Mouse (Mus musculus) embryo, embryonic 11.5 days (tissue): Measurements from ENCODE around the gene Cks1b.
A peak's percentile ranks its signal among the peaks of the same experiment; 100 is the strongest.
"Not testable (repeated sequence)": the region's sequence is repeated elsewhere in the genome, so short reads cannot be mapped to it uniquely, and the experiment has no call there.

Source experiments
- DNase-seq: peaks from one replicate; pipeline ENCODE4 v3.0.0-alpha.2; 2012; ENCODE audit warnings: low read depth, low spot score

Cks1b gene

GRCm38 (mm10) chr3:89418170-89418860, at the start of gene Cks1b, which contains the start of gene Shc1:
TSS of gene Cks1b (minus strand) at chr3:89418383.
TSS of gene Shc1 (plus strand) at chr3:89418443.
- DNase-seq = peak; percentile 95

- peak; percentile 90 for DNase-seq
These were observed 41.0 kb upstream of the Cks1b start for GRCm38 (mm10) chr3:89458965-89459807.

- DNase-seq = no peak
These were observed 40.3 kb upstream of the Cks1b start for GRCm38 (mm10) chr3:89458372-89458964.

GRCm38 (mm10) chr3:89456726-89457665, 38.8 kb upstream of the Cks1b start:
- peak; percentile 75 for DNase-seq

- no peak for DNase-seq
These were observed 37.7 kb upstream of the Cks1b start for GRCm38 (mm10) chr3:89455786-89456285.

GRCm38 (mm10) chr3:89454401-89455177, 36.4 kb upstream of the Cks1b start, which contains the start of gene Pmvk:
TSS of gene Pmvk (plus strand) at chr3:89454541.
- DNase-seq = no peak

- DNase-seq = no peak
These were observed 33.7 kb upstream of the Cks1b start for GRCm38 (mm10) chr3:89451916-89452315.

- DNase-seq = peak; percentile 47
These were observed 31.4 kb upstream of the Cks1b start for GRCm38 (mm10) chr3:89449541-89449940.

GRCm38 (mm10) chr3:89448720-89449537, 30.7 kb upstream of the Cks1b start:
- DNase-seq = no peak

- no peak for DNase-seq
These were observed 22.5 kb upstream of the Cks1b start for GRCm38 (mm10) chr3:89440691-89441090.

- no peak for DNase-seq
These were observed 19.1 kb upstream of the Cks1b start for GRCm38 (mm10) chr3:89437269-89437668.

GRCm38 (mm10) chr3:89436176-89437113, 18.3 kb upstream of the Cks1b start, which contains the start of gene Pbxip1:
TSS of gene Pbxip1 (plus strand) at chr3:89436706.
- DNase-seq = peak; percentile 75

- no peak for DNase-seq
These were observed 16.9 kb upstream of the Cks1b start for GRCm38 (mm10) chr3:89435041-89435440.

- no peak for DNase-seq
These were observed 16.3 kb upstream of the Cks1b start for GRCm38 (mm10) chr3:89434532-89434931.

GRCm38 (mm10) chr3:89432606-89433005, 14.4 kb upstream of the Cks1b start:
- DNase-seq = no peak

- peak; percentile 93 for DNase-seq
These were observed 12.3 kb upstream of the Cks1b start, which contains the start of gene Pygo2 for GRCm38 (mm10) chr3:89430171-89431159. TSS of gene Pygo2 (plus strand) at chr3:89430214.

GRCm38 (mm10) chr3:89429021-89429420, 10.8 kb upstream of the Cks1b start:
- not testable (repeated sequence) for DNase-seq
